Mouse (Mus musculus): ENCODE data around the gene B830017H08Rik. TPM values are rescaled to one million over a fixed set of nuclear protein-coding genes. Genes with fewer than 3 reads are reported as not detected.
A peak's percentile ranks its signal among the peaks of the same experiment; 100 is the strongest.

Gene B830017H08Rik
- polyA plus RNA-seq, 1 experiment from 2014 or later, result 4.5 TPM

- Histone ChIP-seq H3K4me1 (replicated peaks) (peaks cover 56% of the 10 kb centered on the region), H3K36me3 (no peaks in the 10 kb centered on the region), H3K27me3 (peaks cover 84% of the 10 kb centered on the region), H3K27ac (replicated peaks) (no peak overlapping the region), H3K4me2 (peak overlapping the region; percentile 73), H3K4me3 (peak overlapping the region; percentile 39), H3K9me3 (no peaks in the 10 kb centered on the region), H3K9ac (peak overlapping the region; percentile 6; the same call in 1 of the 2 replicates)
- WGBS, result 8% methylated on average over 18 of the region's 18 CpGs
- no peak for ATAC-seq (ENCODE audit: low FRiP score, low read depth)
Measured at GRCm38 (mm10) chr16:17802456-17802838, 30.5 kb upstream of the B830017H08Rik start.

DNA sequence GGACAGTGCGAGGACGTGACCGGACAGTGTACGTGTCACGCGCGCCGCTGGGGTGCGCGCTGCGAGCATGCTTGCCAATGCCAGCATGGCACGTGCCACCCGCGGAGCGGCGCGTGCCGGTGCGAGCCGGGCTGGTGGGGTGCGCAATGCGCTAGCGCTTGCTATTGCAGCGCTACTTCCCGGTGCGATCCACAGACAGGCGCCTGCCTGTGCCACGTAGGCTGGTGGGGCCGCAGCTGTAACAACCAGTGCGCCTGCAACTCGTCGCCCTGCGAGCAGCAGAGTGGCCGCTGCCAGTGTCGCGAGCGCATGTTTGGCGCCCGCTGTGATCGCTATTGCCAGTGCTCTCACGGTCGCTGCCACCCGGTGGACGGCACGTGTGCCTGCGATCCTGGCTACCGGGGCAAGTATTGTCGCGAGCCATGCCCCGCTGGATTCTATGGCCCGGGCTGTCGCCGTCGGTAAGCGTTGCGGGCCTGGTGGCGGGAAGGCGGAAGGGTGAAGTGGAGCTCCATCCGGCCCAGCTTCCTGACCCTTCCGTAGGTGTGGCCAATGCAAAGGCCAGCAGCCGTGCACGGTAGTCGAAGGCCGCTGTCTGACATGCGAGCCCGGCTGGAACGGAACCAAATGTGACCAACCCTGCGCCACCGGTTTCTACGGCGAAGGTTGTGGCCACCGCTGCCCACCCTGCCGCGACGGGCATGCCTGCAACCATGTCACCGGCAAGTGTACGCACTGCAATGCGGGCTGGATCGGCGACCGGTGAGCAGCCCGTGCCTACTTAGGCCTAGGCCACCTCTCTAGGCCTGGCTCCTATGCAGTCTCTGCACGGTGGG is 29.9 kb upstream of the B830017H08Rik start:
- H3K9me3 ChIP-seq, result no peaks in the 10 kb centered on the region
- no peak overlapping the region for H3K27ac ChIP-seq (replicated peaks)
- H3K4me2 ChIP-seq, result peak overlapping the region; percentile 73
- H3K27me3 ChIP-seq, result peaks cover 80% of the 10 kb centered on the region
- WGBS, result 1% methylated on average over 83 of the region's 83 CpGs
- no peaks in the 10 kb centered on the region for H3K36me3 ChIP-seq
- peak overlapping the region; percentile 39 for H3K4me3 ChIP-seq
- peak; percentile 4; the same call in 1 of the 2 replicates for ATAC-seq (ENCODE audit: low FRiP score, low read depth)
- peaks cover 55% of the 10 kb centered on the region for H3K4me1 ChIP-seq (replicated peaks)
- H3K9ac ChIP-seq, result peak overlapping the region; percentile 6; the same call in 1 of the 2 replicates

DNA sequence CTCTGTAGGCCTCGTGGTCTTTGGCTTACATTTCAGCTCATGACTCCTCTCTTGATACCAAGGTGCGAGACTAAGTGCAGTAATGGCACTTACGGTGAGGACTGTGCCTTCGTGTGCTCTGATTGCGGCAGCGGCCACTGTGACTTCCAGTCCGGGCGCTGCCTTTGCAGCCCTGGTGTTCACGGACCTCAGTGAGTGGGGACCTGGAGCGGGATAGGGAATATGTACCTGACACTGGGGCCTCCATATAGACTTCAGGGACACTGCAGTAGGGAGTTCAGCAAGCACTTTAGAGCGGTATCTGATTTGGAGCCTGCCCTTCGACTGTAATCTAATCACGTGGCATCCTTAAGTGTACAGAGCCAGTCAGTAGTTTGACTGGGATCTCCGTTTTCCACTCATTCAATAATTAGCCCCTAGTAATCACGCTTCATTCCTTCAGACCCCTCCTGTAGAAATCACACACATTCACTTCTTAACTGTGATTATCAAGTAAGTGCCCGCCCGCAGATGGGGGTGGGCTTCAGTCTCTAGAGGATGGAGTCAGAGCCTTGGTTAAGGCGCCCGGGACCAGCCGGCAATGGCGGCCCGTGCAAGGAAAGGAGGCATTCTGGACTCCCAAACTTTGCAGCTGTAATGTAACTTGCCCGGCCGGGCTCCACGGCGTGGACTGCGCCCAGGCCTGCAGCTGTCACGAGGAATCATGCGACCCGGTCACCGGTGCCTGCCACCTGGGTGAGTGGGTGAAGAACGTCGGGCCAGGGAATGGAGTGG is 29.1 kb upstream of the B830017H08Rik start:
- Histone ChIP-seq H3K27ac (replicated peaks) (no peak overlapping the region), H3K4me3 (peak overlapping the region; percentile 39), H3K27me3 (peaks cover 77% of the 10 kb centered on the region), H3K4me2 (peak overlapping the region; percentile 73), H3K9me3 (no peaks in the 10 kb centered on the region), H3K9ac (no peak overlapping the region; the same call in 1 of the 2 replicates), H3K4me1 (replicated peaks) (peaks cover 49% of the 10 kb centered on the region), H3K36me3 (no peaks in the 10 kb centered on the region)
- 6% methylated on average over 33 of the region's 33 CpGs for WGBS
- ATAC-seq (ENCODE audit: low FRiP score, low read depth), result no peak

DNA sequence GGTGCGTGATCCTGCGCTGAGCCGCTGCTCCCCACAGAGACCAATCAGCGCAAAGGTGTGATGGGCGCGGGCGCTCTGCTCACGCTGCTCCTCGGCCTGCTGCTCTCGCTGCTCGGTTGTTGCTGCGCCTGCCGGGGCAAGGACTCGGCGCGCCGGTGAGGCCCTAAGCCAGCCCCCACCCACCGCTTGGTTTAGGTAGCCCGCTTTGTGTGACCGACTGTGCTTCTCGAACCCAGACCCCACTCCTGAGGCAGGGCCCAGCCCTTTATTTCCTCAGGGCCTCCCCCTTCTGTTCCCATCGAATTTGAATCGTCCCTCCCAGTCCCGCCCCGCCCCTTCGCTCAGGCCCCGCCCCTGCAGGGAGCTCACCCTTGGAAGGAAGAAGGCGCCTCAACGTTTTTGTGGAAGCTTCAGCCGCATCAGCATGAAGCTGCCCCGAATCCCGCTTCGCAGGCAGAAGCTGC is 28.4 kb upstream of the B830017H08Rik start:
- Histone ChIP-seq H3K4me1 (replicated peaks) (peaks cover 53% of the 10 kb centered on the region), H3K27ac (replicated peaks) (no peak overlapping the region), H3K4me2 (peak overlapping the region; percentile 73), H3K36me3 (no peaks in the 10 kb centered on the region), H3K27me3 (peaks cover 71% of the 10 kb centered on the region), H3K9me3 (no peaks in the 10 kb centered on the region), H3K9ac (no peak overlapping the region; the same call in 1 of the 2 replicates), H3K4me3 (peak overlapping the region; percentile 39)
- no peak for ATAC-seq (ENCODE audit: low FRiP score, low read depth)
- WGBS, result 4% methylated on average over 33 of the region's 33 CpGs

- Histone ChIP-seq H3K27me3 (peaks cover 66% of the 10 kb centered on the region), H3K36me3 (no peaks in the 10 kb centered on the region), H3K4me3 (peak overlapping the region; percentile 39), H3K9ac (no peak overlapping the region), H3K9me3 (no peaks in the 10 kb centered on the region), H3K4me1 (replicated peaks) (peaks cover 58% of the 10 kb centered on the region), H3K4me2 (peak overlapping the region; percentile 73), H3K27ac (replicated peaks) (no peak overlapping the region)
- 10% methylated on average over 7 of the region's 7 CpGs for WGBS
- ATAC-seq (ENCODE audit: low FRiP score, low read depth), result no peak
Measured at GRCm38 (mm10) chr16:17804982-17805381, 27.9 kb upstream of the B830017H08Rik start.

- Histone ChIP-seq H3K9me3 (no peaks in the 10 kb centered on the region), H3K9ac (peak overlapping the region; percentile 87), H3K4me3 (peak overlapping the region; percentile 69), H3K36me3 (no peaks in the 10 kb centered on the region), H3K4me2 (peak overlapping the region; percentile 96), H3K27ac (replicated peaks) (peak overlapping the region; percentile 82), H3K27me3 (peaks cover 57% of the 10 kb centered on the region), H3K4me1 (replicated peaks) (peaks cover 60% of the 10 kb centered on the region)
- peak; percentile 12 for ATAC-seq (ENCODE audit: low FRiP score, low read depth)
- WGBS, result 5% methylated on average over 47 of the region's 50 CpGs
Measured at GRCm38 (mm10) chr16:17806581-17807191, 26.2 kb upstream of the B830017H08Rik start.

GRCm38 (mm10) chr16:17807192-17808009 is 25.5 kb upstream of the B830017H08Rik start:
- peaks cover 54% of the 10 kb centered on the region for H3K4me1 ChIP-seq (replicated peaks)
- 2% methylated on average over 64 of the region's 73 CpGs for WGBS
- peaks cover 51% of the 10 kb centered on the region for H3K27me3 ChIP-seq
- peak overlapping the region; percentile 96 for H3K4me2 ChIP-seq
- peak overlapping the region; percentile 69 for H3K4me3 ChIP-seq
- peak overlapping the region; percentile 82 for H3K27ac ChIP-seq (replicated peaks)
- H3K9ac ChIP-seq, result peak overlapping the region; percentile 87
- H3K36me3 ChIP-seq, result no peaks in the 10 kb centered on the region
- peak; percentile 84 for ATAC-seq (ENCODE audit: low FRiP score, low read depth)
- H3K9me3 ChIP-seq, result no peaks in the 10 kb centered on the region

DNA sequence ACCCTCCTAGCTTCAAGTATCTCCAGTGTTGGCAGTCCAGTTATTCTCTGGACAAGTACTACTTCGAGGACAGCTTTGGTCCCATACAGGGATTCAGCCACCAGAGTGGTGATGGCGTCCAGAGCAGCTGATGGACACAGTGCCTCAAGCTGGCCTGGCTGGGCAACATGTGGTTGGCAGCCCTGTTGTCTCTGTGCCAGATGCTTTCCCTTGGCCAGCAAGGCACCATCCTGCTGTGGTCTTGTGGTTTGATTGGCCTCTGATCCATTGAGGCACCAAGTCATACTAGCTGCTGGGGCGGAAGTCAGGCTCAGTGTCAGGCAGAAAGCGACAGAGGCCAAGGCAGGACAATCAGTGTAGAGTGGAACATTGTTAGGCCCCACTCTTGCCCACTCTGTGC is 23.8 kb upstream of the B830017H08Rik start:
- H3K27me3 ChIP-seq, result peaks cover 50% of the 10 kb centered on the region

DNA sequence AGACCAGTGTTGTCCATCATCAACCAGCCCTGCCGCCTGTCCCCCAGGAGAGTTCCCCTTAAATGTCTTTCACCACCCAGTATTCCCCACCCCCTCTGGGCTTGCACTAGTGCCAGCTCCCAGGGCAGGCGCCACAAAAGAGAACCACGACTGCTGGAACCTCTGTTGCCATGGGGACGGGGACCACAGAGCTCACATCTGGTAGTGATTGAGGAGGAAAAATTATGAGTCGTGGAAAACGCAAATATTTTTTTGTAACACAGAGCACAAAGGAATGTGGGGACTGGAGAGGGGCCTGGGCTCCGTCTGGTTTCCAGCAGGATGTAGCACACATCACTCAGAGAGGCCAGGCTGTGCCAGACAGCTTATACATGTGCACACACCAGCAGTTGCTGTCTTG is 23.2 kb upstream of the B830017H08Rik start:
- Histone ChIP-seq H3K27me3 (peaks cover 48% of the 10 kb centered on the region), H3K4me3 (no peak overlapping the region), H3K9me3 (no peaks in the 10 kb centered on the region), H3K4me2 (no peak overlapping the region), H3K4me1 (replicated peaks) (peaks cover 31% of the 10 kb centered on the region), H3K9ac (no peak overlapping the region), H3K27ac (replicated peaks) (peak overlapping the region; percentile 42; the same call in 1 of the 2 replicates), H3K36me3 (no peaks in the 10 kb centered on the region)
- 18% methylated on average over 7 of the region's 7 CpGs for WGBS
- no peak for ATAC-seq (ENCODE audit: low FRiP score, low read depth)

More for the DNA sequence above, 23.8 kb upstream of the B830017H08Rik start:
- H3K4me2 ChIP-seq, result no peak overlapping the region
- no peak overlapping the region for H3K4me3 ChIP-seq
- H3K36me3 ChIP-seq, result no peaks in the 10 kb centered on the region
- H3K27ac ChIP-seq (replicated peaks), result 0 out of 2 replicates have a peak overlapping the region, but pooled peaks have one; percentile 42
- no peak for ATAC-seq (ENCODE audit: low FRiP score, low read depth)
- no peak overlapping the region for H3K9ac ChIP-seq
- WGBS, result 80% methylated on average over 4 of the region's 4 CpGs
- no peaks in the 10 kb centered on the region for H3K9me3 ChIP-seq
- peaks cover 37% of the 10 kb centered on the region for H3K4me1 ChIP-seq (replicated peaks)

GRCm38 (mm10) chr16:17812120-17812519 is 20.8 kb upstream of the B830017H08Rik start:
- no peak for ATAC-seq (ENCODE audit: low FRiP score, low read depth)
- peaks cover 35% of the 10 kb centered on the region for H3K27me3 ChIP-seq

GRCm38 (mm10) chr16:17813173-17813572 is 19.7 kb upstream of the B830017H08Rik start:
- no peak for ATAC-seq (ENCODE audit: low FRiP score, low read depth)
- H3K9me3 ChIP-seq, result no peaks in the 10 kb centered on the region
- H3K27ac ChIP-seq (replicated peaks), result no peak overlapping the region
- no peaks in the 10 kb centered on the region for H3K36me3 ChIP-seq
- H3K9ac ChIP-seq, result no peak overlapping the region
- H3K27me3 ChIP-seq, result peaks cover 38% of the 10 kb centered on the region
- H3K4me3 ChIP-seq, result no peak overlapping the region
- WGBS, result 63% methylated on average over 4 of the region's 4 CpGs
- H3K4me1 ChIP-seq (replicated peaks), result peaks cover 28% of the 10 kb centered on the region
- no peak overlapping the region for H3K4me2 ChIP-seq

More at GRCm38 (mm10) chr16:17812120-17812519, 20.8 kb upstream of the B830017H08Rik start:
- H3K9ac ChIP-seq, result no peak overlapping the region
- no peaks in the 10 kb centered on the region for H3K36me3 ChIP-seq
- H3K27ac ChIP-seq (replicated peaks), result no peak overlapping the region
- no peaks in the 10 kb centered on the region for H3K9me3 ChIP-seq
- 9% methylated on average over 5 of the region's 5 CpGs for WGBS
- H3K4me2 ChIP-seq, result no peak overlapping the region
- H3K4me1 ChIP-seq (replicated peaks), result peaks cover 36% of the 10 kb centered on the region
- H3K4me3 ChIP-seq, result no peak overlapping the region
